Mouse (Mus musculus): ENCODE results near the gene Degs2. TPM values are rescaled to one million over a fixed set of nuclear protein-coding genes. Genes with fewer than 3 reads are reported as not detected.
"Not testable (repeated sequence)": the region's sequence is repeated elsewhere in the genome, so short reads cannot be mapped to it uniquely, and the experiment has no call there.

The Degs2 gene
- not detected for total RNA-seq (2021)

DNA sequence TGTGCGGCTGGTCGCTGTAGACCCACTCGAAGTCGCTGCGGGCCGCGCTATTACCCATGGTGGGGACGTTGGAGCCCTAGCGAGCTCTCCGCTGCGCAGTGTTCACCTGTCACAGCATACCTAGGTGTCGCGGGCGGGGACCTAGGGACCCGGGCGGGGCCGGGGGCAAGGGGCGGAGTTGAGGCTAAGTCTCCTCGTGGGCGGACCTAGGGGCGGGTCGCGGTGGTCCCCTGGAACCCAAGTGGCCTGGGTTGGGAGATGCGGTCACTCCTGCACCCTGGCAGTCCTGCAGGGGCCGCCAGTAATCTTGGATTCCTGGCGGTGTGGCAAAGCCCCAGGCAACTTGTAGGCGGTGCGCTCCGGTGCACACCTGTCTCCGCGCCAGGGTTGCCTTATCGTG lies at the start of gene Degs2:
Gene Degs2, minus strand, starts transcription at position 131 of the 400 bp plus-strand sequence.
- intact Hi-C loops (cut with DNase I): no loop called here
- DNase-seq: no peak

DNA sequence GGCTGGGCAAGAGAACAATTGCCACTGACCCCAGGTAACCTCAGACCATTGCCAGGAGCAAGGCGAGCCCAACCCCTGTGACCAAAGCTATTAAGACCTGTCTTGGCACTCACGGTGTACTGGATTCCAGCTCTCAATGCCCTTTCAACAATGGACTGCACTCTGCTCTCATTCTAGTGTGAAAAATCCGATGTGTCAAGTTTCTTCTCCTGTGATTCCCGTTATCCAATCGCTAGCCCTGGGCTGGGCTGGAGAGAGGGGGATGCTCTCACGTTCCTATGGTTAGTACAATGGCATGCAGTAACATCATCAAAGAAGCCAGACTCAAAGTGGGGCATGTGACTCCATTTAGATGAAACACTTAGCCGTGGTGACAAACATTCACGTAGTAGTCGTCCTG lies 49.7 kb upstream of the Degs2 start:
- intact Hi-C loops (cut with DNase I): no loop called here
- no peak for DNase-seq

GRCm38 (mm10) chr12:108750226-108750625 lies 48.1 kb upstream of the Degs2 start:
- DNase-seq: no peak
- intact Hi-C loops (cut with DNase I): no loop called here

DNA sequence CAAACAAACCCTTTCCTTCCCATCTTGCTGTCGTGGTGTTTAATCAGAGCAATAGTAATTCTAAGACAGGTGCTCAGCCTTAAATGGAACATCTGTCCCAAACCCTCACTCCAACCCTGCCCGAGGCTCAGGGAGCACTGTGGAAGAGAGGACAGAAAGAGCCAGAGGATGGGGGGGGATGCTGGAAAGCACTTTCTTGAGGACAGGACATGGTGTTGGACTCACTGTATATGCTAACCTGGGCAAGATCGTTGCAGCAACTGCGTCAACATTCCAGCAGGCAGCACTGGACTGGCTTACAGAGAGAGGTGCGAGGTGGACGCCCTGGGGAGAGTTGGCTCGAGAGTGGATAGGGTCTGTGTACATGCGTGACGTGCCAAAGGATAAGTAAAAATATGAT lies 47.3 kb upstream of the Degs2 start:
- no peak for DNase-seq
- intact Hi-C loops (cut with DNase I): no loop called here

GRCm38 (mm10) chr12:108749019-108749418 lies 46.9 kb upstream of the Degs2 start:
- no peak for DNase-seq
- intact Hi-C loops (cut with DNase I): no loop called here

GRCm38 (mm10) chr12:108745990-108746389 lies 43.9 kb upstream of the Degs2 start:
- intact Hi-C loops (cut with DNase I): no loop called here
- DNase-seq: no peak

DNA sequence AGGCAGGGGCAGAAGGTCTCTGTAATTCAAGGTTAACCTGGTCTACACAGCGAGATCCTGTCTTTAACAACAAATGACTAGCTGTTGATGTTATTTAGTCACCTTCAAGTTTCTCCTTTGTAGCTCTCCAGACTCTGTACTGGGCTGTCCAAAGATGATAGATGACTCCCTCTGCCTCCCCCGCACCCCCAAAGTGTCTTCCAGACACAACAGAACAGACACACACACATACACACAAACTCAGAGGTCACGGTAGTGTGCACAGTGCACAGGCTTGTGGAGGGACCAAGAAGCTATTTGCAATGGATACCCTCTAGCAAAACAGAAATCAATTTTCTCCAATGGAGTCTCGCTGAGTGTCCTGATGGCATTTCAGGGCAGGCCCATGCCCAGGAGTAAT lies 40.1 kb upstream of the Degs2 start:
- intact Hi-C loops (cut with DNase I): no loop called here
- DNase-seq: no peak

GRCm38 (mm10) chr12:108741472-108741871 lies 39.4 kb upstream of the Degs2 start:
- DNase-seq: no peak
- intact Hi-C loops (cut with DNase I): no loop called here

- intact Hi-C loops (cut with DNase I): no loop called here
- no peak for DNase-seq
Measured at GRCm38 (mm10) chr12:108738745-108739144, 36.6 kb upstream of the Degs2 start.

GRCm38 (mm10) chr12:108737838-108738237 lies 35.7 kb upstream of the Degs2 start:
- no peak for DNase-seq
- intact Hi-C loops (cut with DNase I): no loop called here

DNA sequence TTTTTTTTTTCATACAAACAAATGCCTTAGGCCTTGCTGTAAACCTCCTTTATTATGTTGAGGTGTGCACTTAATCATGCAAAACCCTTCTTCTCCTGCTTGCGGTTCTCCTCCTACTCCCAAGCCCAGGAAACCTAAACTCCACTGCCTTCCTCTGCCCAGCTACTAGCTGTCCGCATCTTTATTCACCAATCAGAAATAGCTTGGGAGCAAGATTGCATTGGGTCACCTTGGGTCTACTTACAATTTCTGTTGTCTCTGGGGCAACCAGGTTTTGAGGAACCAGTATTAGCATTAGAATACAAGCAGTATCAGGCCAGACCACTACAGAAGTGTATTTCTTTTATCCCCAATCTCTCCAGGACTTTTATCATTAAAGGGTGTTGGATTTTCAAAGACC lies 32.3 kb upstream of the Degs2 start:
- DNase-seq: no peak
- intact Hi-C loops (cut with DNase I): no loop called here

GRCm38 (mm10) chr12:108723841-108724240 lies 21.7 kb upstream of the Degs2 start:
- no peak for DNase-seq
- intact Hi-C loops (cut with DNase I): no loop called here

DNA sequence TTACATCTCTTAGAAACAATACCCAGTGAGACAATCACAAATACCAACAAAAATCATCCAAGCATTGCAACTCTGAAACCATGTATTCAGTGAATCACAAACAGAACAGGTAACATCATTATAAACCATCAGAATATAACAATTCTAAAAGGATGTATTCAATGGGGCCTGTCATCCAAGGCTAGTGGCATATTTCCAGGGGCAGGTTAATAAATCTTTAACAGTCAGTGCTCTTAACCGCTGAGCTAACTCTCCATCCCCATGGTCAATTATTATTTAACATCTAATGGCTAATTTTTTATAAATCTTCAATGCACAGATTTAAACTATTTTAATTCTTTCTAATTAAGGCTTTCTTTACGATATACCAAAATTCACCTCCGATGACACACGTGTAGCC lies 20.3 kb upstream of the Degs2 start:
- intact Hi-C loops (cut with DNase I): no loop called here
- DNase-seq: no peak

DNA sequence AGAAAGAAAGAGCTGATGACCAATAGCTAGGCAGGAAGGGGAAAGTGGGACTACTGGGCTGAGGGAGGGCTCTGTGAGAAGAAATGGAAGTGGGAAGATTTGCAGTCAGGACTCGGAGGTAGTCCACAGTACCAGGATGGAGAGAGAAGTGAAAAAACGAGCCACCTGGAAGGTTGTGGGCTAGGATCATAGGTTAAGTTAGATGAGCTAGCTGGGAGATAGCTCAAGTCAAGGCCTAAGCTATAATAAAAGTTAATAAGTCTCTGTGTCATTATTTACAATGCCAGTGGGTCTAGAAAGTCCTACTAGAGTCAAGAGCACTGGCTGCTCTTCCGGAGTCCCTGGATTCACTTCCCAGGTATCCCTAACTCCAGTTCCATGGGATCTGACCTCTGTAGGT lies 16.4 kb upstream of the Degs2 start:
- DNase-seq: no peak
- intact Hi-C loops (cut with DNase I): no loop called here

DNA sequence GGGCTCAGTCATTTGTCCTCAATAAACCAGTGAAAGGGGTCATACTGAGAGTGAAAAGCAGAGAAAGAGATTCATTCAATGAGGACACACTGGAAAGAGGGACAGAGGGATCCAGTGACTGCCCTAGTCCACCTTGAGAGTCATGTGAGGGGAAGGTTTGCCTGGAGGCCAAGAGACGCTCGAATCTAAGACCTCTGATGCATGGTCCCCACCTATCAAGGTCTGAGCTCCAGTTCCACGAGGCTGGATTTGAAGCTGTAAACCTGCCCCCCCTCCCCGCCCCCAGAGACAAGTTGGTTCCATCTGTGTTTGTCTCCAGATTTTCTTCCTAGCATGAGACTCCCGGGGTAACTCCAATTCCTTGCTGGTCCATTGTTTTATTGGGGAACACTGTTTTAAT lies 13.7 kb upstream of the Degs2 start:
- intact Hi-C loops (cut with DNase I): no loop called here
- no peak for DNase-seq

- DNase-seq; intact Hi-C loops (cut with DNase I): not testable (repeated sequence)
Measured at GRCm38 (mm10) chr12:108713972-108714371, 11.9 kb upstream of the Degs2 start.

GRCm38 (mm10) chr12:108712481-108712880 lies 10.4 kb upstream of the Degs2 start:
- intact Hi-C loops (cut with DNase I): no loop called here
- DNase-seq: no peak

DNA sequence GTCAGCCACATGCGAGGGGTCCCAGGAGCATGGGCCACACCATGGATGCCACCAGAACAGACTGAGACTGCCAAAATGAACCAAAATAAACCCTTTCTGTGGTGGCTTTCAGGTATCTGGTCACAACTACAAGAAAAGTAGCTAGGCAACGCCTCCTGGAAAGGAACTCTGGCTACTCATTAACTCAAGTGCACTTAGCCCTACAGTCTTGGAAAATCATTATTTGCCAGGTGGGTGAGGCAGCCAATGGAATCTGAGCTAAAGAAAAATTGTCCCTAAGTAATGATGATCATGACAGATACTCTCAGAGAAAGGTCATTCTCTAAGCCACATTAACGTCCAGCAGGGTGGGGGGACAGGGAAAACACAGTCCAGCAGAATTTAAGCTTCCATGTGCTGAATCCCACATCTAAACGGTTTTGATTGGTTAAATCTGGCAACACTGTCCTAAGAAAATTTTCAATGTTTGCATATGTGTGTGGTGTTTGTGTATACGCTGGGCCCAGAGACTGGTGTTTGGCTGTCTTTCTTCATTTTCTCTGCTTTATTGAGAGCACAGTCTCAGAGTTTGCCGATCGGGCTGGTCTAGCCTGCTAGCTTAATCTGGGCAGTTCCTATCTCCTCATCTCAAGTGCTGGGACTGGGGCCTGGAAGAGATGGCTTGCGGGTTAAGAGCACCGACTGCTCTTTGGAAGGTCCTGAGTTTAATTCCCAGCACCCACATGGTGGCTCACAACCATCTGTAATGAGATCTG lies 8.9 kb upstream of the Degs2 start:
- DNase-seq: no peak
- intact Hi-C loops (cut with DNase I): no loop called here

- intact Hi-C loops (cut with DNase I): no loop called here
- DNase-seq: no peak
Measured at GRCm38 (mm10) chr12:108709964-108710765, 8.1 kb upstream of the Degs2 start.

DNA sequence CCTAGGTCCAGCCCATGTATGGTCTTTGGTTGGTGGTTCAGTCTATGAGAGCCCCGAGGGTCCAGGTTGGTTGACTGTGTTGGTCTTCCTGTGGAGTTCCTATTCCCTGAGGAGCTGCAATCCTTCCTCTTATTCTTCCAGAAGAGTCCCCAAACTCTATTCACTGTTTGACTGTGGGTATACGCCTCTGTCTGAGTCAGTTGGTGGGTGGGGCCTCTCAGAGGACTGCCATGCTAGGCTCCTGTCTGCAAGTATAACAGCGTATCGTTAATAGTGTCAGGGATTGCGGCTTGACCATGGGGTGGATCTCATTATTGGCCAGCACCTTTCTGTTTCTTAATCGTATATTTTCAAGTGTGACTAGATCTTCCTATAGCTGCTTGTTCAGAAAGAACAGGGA lies 7.3 kb upstream of the Degs2 start:
- intact Hi-C loops (cut with DNase I): no loop called here
- no peak for DNase-seq

- DNase-seq: no peak
- intact Hi-C loops (cut with DNase I): no loop called here
Measured at GRCm38 (mm10) chr12:108706129-108706528, 4.0 kb upstream of the Degs2 start.

DNA sequence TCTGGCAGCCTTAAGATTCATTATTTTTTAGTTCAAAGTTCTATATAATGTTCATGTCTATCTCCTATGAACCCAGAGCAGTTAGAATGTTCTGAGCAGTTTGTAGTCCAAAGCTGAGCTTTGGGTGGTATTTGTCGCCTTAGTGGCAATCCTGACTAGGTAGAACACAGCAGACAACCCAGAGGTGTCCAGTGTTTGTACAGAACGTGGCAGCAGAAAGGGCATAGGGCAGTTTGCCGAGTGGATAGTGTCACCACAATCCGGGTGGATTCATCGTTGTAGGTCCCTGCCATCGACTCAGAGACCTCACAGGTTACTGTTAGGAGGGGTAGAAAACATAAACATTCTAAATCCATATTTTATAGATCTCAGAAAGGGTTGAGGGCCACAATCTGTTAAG lies 3.4 kb upstream of the Degs2 start:
- intact Hi-C loops (cut with DNase I): no loop called here
- DNase-seq: no peak

Measured in left cerebral cortex, postnatal 4 days (tissue).